Mouse (Mus musculus): ENCODE results near the gene Brms1. TPM values are rescaled to one million over a fixed set of nuclear protein-coding genes. Genes with fewer than 3 reads are reported as not detected.

The Brms1 gene
- 5.0 and 5.5 TPM in 2 replicates for total RNA-seq (2014; rRNA removed)
- 22.5 and 22.6 TPM in 2 replicates for polyA plus RNA-seq (2015; fragmentation: Nextera tagmentation; extraction: Ambion mirVana)

DNA sequence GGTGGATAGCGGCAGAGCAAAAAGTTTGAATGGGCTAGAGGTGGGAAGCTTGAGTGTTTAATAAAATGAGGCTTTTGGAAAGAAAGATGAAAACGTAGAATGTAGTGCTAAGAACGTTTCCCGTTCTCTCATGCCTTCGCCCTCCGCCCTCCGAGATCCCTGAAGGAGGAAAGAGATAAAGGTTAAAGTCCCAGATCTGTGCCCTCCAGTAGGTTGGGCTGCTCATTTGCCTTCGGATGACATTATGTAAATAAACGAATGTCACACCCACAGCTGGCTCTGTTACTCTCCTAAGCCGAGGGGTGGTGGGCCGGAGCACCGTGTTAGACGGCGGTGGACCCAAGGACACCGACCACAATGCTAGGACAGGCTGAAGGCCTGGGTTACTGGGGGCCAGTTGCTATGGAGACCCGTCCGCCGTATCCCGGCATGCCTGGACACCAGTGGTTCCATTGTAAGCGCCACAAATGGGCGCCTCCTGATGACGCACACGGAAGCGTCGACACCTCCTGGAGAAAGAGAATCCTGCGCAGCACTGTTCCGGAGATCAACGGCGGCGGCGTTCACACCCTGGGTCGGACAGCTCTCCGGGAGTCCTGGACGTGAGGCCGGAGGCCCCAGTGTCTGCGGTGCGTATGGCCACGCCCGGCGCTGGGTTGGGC lies at the start of gene Brms1:
Gene Brms1, plus strand, starts transcription at position 493 of the 662 bp plus-strand sequence.
- WGBS, result 7% methylated on average over 40 of the region's 40 CpGs
- peak within 1 kb of the TSS; percentile 79 for H3K9ac ChIP-seq (replicated peaks; ENCODE audit: low read length)
- DNase-seq (ENCODE audit: low spot score) (peak; percentile 98), ATAC-seq (peak; percentile 77)
- TF ChIP-seq CTCF (IDR thresholded peaks at IDR 0.05; ENCODE audit: low read depth), result peak; percentile 20; the same call in 1 of the 2 replicates
- no peaks in the 10 kb centered on the region for H3K9me3 ChIP-seq (ENCODE audit: low read length)
- H3K4me3 ChIP-seq (ENCODE audit: low read length), result peak within 1 kb of the TSS; percentile 78
- H3K27me3 ChIP-seq (ENCODE audit: insufficient read depth, low read length), result no peaks in the 10 kb centered on the region
- peak within 1 kb of the TSS; percentile 95 for H3K4me2 ChIP-seq (ENCODE audit: low read depth, low read length)
- peak within 1 kb of the TSS; percentile 71; the same call in 1 of the 2 replicates for H3K27ac ChIP-seq
- H3K36me3 ChIP-seq (ENCODE audit: insufficient read depth, low read length), result no peaks in the 10 kb centered on the region; the same call in none of the 2 replicates
- peaks cover 19% of the 10 kb centered on the region for H3K4me1 ChIP-seq (ENCODE audit: insufficient read depth, low read length)

DNA sequence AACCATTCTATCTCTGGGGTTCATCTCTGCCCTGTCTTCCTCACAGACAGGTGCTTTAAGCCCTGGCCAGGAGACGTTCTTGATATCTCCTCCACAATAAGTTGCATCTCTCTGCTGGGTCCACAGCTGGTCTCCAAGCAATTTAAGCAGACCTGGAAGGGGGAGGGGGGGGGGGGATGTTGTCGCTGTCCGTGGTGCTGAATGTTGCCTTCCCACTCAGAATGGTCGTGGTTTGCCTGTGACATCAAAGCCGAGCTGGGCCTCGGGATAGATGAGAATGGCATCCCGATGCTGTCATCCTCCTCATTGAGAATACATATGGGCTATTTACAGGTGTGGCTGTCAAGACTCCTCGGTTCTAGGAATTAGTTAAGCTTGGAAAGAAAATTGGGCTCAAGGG lies 48.8 kb upstream of the Brms1 start:
- Histone ChIP-seq H3K27ac (no peak overlapping the region), H3K36me3 (ENCODE audit: insufficient read depth, low read length) (peaks cover 2% of the 10 kb centered on the region; the same call in 1 of the 2 replicates), H3K4me3 (ENCODE audit: low read length) (no peak overlapping the region), H3K27me3 (ENCODE audit: insufficient read depth, low read length) (no peaks in the 10 kb centered on the region), H3K4me1 (ENCODE audit: insufficient read depth, low read length) (peaks cover 16% of the 10 kb centered on the region), H3K4me2 (ENCODE audit: low read depth, low read length) (0 out of 2 replicates have a peak overlapping the region, but pooled peaks have one; percentile 13), H3K9ac (replicated peaks; ENCODE audit: low read length) (no peak overlapping the region), H3K9me3 (ENCODE audit: low read length) (no peaks in the 10 kb centered on the region)
- ATAC-seq (no peak), DNase-seq (ENCODE audit: low spot score) (no peak)
- TF ChIP-seq CTCF (IDR thresholded peaks at IDR 0.05; ENCODE audit: low read depth), result no peak
- WGBS, result 21% methylated on average over 8 of the region's 8 CpGs

DNA sequence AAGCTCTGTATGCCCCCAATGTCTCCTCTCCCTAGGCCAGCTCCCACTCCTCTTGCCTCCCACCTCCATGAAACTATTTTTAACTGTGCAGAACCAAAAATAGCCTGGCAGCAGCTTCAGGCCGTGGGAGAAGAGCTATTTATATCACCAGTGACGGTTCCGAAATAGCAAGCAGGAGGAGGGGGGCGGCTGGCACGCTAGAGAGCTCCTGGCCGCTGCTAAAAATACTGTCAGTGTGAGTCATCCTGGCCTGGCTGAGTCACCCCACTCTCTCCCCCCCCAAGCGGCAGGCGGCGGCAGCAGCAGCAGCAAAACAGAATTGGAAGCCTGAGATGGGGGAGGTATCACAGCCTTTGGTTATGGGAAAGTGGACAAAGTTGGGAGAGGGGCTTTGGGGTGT lies 48.2 kb upstream of the Brms1 start:
- no peak overlapping the region for H3K9ac ChIP-seq (replicated peaks; ENCODE audit: low read length)
- WGBS, result 1% methylated on average over 9 of the region's 9 CpGs
- H3K4me1 ChIP-seq (ENCODE audit: insufficient read depth, low read length), result peaks cover 20% of the 10 kb centered on the region
- 0 out of 2 replicates have a peak overlapping the region, but pooled peaks have one; percentile 13 for H3K4me2 ChIP-seq (ENCODE audit: low read depth, low read length)
- no peaks in the 10 kb centered on the region for H3K27me3 ChIP-seq (ENCODE audit: insufficient read depth, low read length)
- H3K9me3 ChIP-seq (ENCODE audit: low read length), result no peaks in the 10 kb centered on the region
- DNase-seq (ENCODE audit: low spot score) (peak; percentile 74), ATAC-seq (peak; percentile 43; the same call in 1 of the 2 replicates)
- no peak overlapping the region for H3K4me3 ChIP-seq (ENCODE audit: low read length)
- no peaks in the 10 kb centered on the region for H3K36me3 ChIP-seq (ENCODE audit: insufficient read depth, low read length)
- peak; percentile 34 for TF ChIP-seq CTCF (IDR thresholded peaks at IDR 0.05; ENCODE audit: low read depth)
- no peak overlapping the region for H3K27ac ChIP-seq

DNA sequence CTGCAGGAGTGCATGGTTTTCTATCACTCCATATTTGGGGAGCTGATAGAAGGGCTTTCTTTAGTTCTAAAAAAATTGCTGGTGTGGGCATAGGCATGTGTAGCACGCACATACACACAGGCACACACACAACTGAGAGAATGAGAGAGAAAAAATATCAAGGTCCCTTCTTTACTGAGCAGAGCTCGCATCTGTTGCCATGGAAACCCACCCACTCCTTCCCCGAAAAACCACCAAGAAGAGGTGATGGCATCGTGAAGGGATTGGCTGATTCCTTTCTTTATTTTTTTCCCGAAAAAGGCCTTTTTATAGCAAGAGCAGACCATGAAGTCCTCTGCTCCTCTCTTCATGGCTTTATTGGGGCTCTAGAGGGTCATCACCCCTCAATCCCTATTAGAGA lies 47.1 kb upstream of the Brms1 start:
- H3K27ac ChIP-seq, result peak overlapping the region; percentile 52; the same call in 1 of the 2 replicates
- H3K4me2 ChIP-seq (ENCODE audit: low read depth, low read length), result no peak overlapping the region
- TF ChIP-seq CTCF (IDR thresholded peaks at IDR 0.05; ENCODE audit: low read depth), result no peak
- 39% methylated on average over 5 of the region's 5 CpGs for WGBS
- no peaks in the 10 kb centered on the region for H3K27me3 ChIP-seq (ENCODE audit: insufficient read depth, low read length)
- H3K9me3 ChIP-seq (ENCODE audit: low read length), result no peaks in the 10 kb centered on the region
- peaks cover 25% of the 10 kb centered on the region for H3K4me1 ChIP-seq (ENCODE audit: insufficient read depth, low read length)
- no peaks in the 10 kb centered on the region for H3K36me3 ChIP-seq (ENCODE audit: insufficient read depth, low read length)
- DNase-seq (ENCODE audit: low spot score), result peak; percentile 71
- ATAC-seq, result no peak
- H3K9ac ChIP-seq (replicated peaks; ENCODE audit: low read length), result no peak overlapping the region
- no peak overlapping the region for H3K4me3 ChIP-seq (ENCODE audit: low read length)

DNA sequence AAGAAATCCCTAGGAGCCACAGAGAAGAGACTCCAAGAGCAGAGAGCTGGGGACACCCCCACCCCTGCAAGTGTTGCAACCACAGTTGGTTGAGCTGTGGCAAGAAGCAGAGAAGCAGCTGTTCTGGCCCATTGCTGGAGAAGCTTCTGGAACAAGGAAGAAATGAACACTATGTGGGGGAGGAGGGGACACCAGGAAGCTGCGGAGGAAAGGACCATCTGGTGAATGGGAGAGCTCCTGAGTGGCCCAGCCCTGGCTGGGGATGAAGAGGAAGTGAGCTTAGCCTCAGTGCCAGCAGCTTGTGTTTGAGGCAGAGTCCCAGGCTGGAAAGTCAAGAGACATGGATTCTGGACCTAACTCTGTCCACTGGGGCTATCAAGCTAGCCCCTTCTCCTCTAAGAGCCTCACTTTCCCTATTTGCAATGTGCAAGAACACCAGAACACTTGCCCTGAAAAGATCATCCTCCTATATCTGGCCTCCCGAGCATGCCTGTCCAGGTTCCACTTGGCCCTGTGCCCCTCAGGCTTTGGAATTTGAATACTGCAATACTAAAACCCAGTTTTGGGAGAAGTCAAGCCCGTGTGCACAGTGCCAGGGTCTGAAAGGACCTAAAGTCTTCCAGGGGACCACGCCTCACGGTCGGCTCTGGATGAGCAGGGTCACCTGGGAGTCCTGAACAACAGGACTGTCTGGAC lies 41.6 kb upstream of the Brms1 start:
- H3K27me3 ChIP-seq (ENCODE audit: insufficient read depth, low read length), result no peaks in the 10 kb centered on the region
- H3K4me1 ChIP-seq (ENCODE audit: insufficient read depth, low read length), result peaks cover 19% of the 10 kb centered on the region; the same call in 1 of the 2 replicates
- ATAC-seq, result no peak
- peak overlapping the region; percentile 31 for H3K4me2 ChIP-seq (ENCODE audit: low read depth, low read length)
- no peak overlapping the region for H3K9ac ChIP-seq (replicated peaks; ENCODE audit: low read length)
- no peak overlapping the region for H3K4me3 ChIP-seq (ENCODE audit: low read length)
- H3K9me3 ChIP-seq (ENCODE audit: low read length), result no peaks in the 10 kb centered on the region
- DNase-seq (ENCODE audit: low spot score), result no peak
- WGBS, result 70% methylated on average over 6 of the region's 6 CpGs
- H3K27ac ChIP-seq, result no peak overlapping the region
- H3K36me3 ChIP-seq (ENCODE audit: insufficient read depth, low read length), result no peaks in the 10 kb centered on the region
- TF ChIP-seq CTCF (IDR thresholded peaks at IDR 0.05; ENCODE audit: low read depth), result no peak

DNA sequence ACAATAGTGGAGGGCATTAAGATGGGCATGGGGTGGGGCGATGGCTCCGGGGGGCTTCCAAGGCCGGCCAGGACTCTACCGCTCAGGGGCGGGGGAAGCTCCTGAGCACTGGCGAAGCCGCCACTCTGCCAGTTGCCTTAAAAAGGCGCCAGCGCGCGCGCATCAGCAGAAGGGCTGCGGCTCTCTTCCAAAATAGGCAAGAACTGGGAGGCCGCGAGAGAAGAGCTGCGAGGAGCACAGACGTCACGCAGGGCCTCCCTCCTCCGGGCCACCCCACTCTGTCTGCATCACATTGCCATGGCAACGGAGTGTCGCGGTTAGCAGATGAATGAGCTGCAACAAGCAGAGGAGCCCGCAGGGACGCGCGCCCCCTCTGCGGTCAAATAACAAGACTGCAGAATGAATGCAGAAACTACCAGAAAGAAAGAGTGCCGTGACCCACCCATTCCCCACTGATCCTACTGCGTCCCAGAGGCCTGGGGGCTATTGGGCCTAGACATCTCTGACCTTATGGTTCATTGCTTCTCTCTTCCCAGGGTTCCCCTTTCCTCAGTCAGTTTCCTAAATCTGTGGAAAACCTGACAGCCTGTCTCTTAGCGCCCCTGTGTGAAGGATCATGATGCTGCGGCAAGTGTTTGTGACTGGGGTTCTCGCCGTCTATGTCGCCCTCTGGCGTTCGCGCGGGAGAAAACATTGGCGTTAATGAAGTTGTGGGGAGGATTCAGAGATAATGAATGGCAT lies 39.3 kb upstream of the Brms1 start:
- under 1% methylated on average over 38 of the region's 39 CpGs for WGBS

More for the DNA sequence above, 39.3 kb upstream of the Brms1 start:
- Histone ChIP-seq H3K4me1 (ENCODE audit: insufficient read depth, low read length) (peaks cover 16% of the 10 kb centered on the region; the same call in 1 of the 2 replicates), H3K9me3 (ENCODE audit: low read length) (no peaks in the 10 kb centered on the region), H3K27ac (peak overlapping the region; percentile 71), H3K27me3 (ENCODE audit: insufficient read depth, low read length) (no peaks in the 10 kb centered on the region), H3K9ac (replicated peaks; ENCODE audit: low read length) (peak overlapping the region; percentile 25), H3K4me3 (ENCODE audit: low read length) (peak overlapping the region; percentile 26), H3K36me3 (ENCODE audit: insufficient read depth, low read length) (no peaks in the 10 kb centered on the region), H3K4me2 (ENCODE audit: low read depth, low read length) (peak overlapping the region; percentile 55)
- TF ChIP-seq CTCF (IDR thresholded peaks at IDR 0.05; ENCODE audit: low read depth), result peak; percentile 91
- ATAC-seq (peak; percentile 99), DNase-seq (ENCODE audit: low spot score) (peak; percentile 97)
